13 mouse cellular contexts compared by ENCODE assay signal in the genomic region with DNA sequence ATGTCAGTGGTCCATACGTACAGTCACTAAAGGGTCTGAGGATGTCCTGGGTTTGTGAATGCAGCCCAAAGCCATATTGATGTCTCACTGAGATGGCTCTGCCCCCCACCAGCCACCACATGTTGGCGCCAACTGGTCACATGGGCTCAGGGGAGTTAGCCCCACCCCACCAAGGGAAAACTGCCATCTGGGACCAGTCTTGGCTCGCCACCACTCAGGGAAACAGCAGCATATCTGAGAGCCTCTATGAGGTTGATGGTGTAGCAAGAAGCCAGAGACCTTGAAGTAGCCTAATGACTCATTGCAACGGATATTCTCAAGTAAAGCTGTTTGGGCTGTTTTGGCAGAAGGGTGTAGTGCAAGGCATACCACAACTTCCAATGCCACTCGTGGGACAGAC. TPM values are rescaled to one million over a fixed set of nuclear protein-coding genes. Genes with fewer than 3 reads are reported as not detected.
"Had no signal": no experiment of that assay in that cellular context is flagged by ENCODE, and none has a peak within 500 bp of the region (broad histone marks: within the 10 kb centered on the region; RNA-seq: fewer than 3 reads in every experiment).

No protein-coding gene starts in this region.

- ATAC-seq: intestine, embryonic 16.5 days; midbrain, embryonic 16.5 days had no signal

- H3K4me1 ChIP-seq: liver, embryonic 15.5 days had no signal

- H3K4me2 ChIP-seq: kidney, embryonic 15.5 days; liver, embryonic 11.5 days; liver, embryonic 15.5 days had no signal

- DNase-seq: kidney, adult 2 months; kidney, postnatal 14 days; left cerebral cortex, postnatal 4 days; lung, adult 2 months; lung, postnatal 10 days; right cerebral cortex, postnatal 14 days; thymus, postnatal 4 days had no signal

- H3K9me3 ChIP-seq: kidney, embryonic 15.5 days; liver, embryonic 15.5 days had no signal

- H3K9ac ChIP-seq: kidney, embryonic 15.5 days; liver, embryonic 15.5 days had no signal

- H3K4me3 ChIP-seq: kidney, embryonic 15.5 days; liver, embryonic 15.5 days had no signal

- H3K36me3 ChIP-seq: kidney, embryonic 15.5 days; liver, embryonic 15.5 days had no signal

- H3K27ac ChIP-seq: kidney, embryonic 15.5 days; liver, embryonic 15.5 days had no signal

RNA-seq across cellular contexts. Expression of gene Gsto2, which starts 41.3 kb away (rescaled TPM):
- polyA plus RNA-seq: small intestine, adult 2 months had no signal
